8 mouse cellular contexts compared by ENCODE assay signal in genomic region chr4:89137542-89138360, GRCm38 (mm10). TPM values are rescaled to one million over a fixed set of nuclear protein-coding genes. Genes with fewer than 3 reads are reported as not detected.
DNase-seq lines count a peak whose midpoint lies in the region; ATAC-seq and TF ChIP-seq lines count a peak whose summit lies in the region.

No protein-coding gene starts in this region.

- peak overlapping the region; percentile 90 for H3K9ac ChIP-seq in embryonic facial prominence, embryonic 13.5 days
- H3K9ac ChIP-seq in heart, embryonic 16.5 days (ENCODE audit: low read length) = peak overlapping the region; percentile 86

- WGBS in embryonic facial prominence, embryonic 13.5 days = 1% methylated on average over 36 of the region's 36 CpGs
- under 1% methylated on average over 36 of the region's 36 CpGs for WGBS in heart, embryonic 16.5 days
- WGBS in spleen, adult 2 months = 1% methylated on average over 36 of the region's 36 CpGs

- no peaks in the 10 kb centered on the region for H3K36me3 ChIP-seq in embryonic facial prominence, embryonic 13.5 days
- no peaks in the 10 kb centered on the region for H3K36me3 ChIP-seq in heart, embryonic 16.5 days (ENCODE audit: control insufficient read depth, insufficient read depth)
- H3K36me3 ChIP-seq in spleen, adult 2 months (ENCODE audit: control insufficient read depth, insufficient read depth, low read length) = no peaks in the 10 kb centered on the region

- peak; percentile 66 for ATAC-seq in embryonic facial prominence, embryonic 13.5 days (ENCODE audit: insufficient number of reproducible peaks, insufficient read depth, low FRiP score, low TSS enrichment, low read depth)
- ATAC-seq in heart, embryonic 16.5 days (replicated peaks; ENCODE audit: extremely low read depth, insufficient read depth, low FRiP score) = peak; percentile 75

- H3K27ac ChIP-seq in embryonic facial prominence, embryonic 13.5 days = peak overlapping the region; percentile 93
- peak overlapping the region; percentile 89 for H3K27ac ChIP-seq in heart, embryonic 16.5 days (ENCODE audit: low read length)
- H3K27ac ChIP-seq in spleen, adult 2 months (ENCODE audit: insufficient read depth, low read length) = peak overlapping the region; percentile 76

- H3K4me2 ChIP-seq in embryonic facial prominence, embryonic 13.5 days = peak overlapping the region; percentile 61
- peak overlapping the region; percentile 73 for H3K4me2 ChIP-seq in heart, embryonic 16.5 days (ENCODE audit: low read depth, low read length)

- H3K4me1 ChIP-seq in embryonic facial prominence, embryonic 13.5 days = peaks cover 38% of the 10 kb centered on the region
- H3K4me1 ChIP-seq in heart, embryonic 16.5 days (ENCODE audit: control insufficient read depth, insufficient read depth, low read length) = peaks cover 44% of the 10 kb centered on the region
- H3K4me1 ChIP-seq in spleen, adult 2 months (ENCODE audit: control insufficient read depth, insufficient read depth, insufficient read length) = peaks cover 3% of the 10 kb centered on the region

- no peaks in the 10 kb centered on the region for H3K9me3 ChIP-seq in embryonic facial prominence, embryonic 13.5 days
- no peaks in the 10 kb centered on the region for H3K9me3 ChIP-seq in heart, embryonic 16.5 days (replicated peaks; ENCODE audit: control insufficient read depth, low read length)

- H3K27me3 ChIP-seq in embryonic facial prominence, embryonic 13.5 days = no peaks in the 10 kb centered on the region
- no peaks in the 10 kb centered on the region for H3K27me3 ChIP-seq in heart, embryonic 16.5 days (ENCODE audit: control insufficient read depth, insufficient read depth, low read length)
- H3K27me3 ChIP-seq in spleen, adult 2 months (ENCODE audit: control insufficient read depth, insufficient read depth, low read length) = no peaks in the 10 kb centered on the region

- H3K4me3 ChIP-seq in embryonic facial prominence, embryonic 13.5 days = peak overlapping the region; percentile 97
- H3K4me3 ChIP-seq in heart, embryonic 16.5 days (ENCODE audit: low read length) = peak overlapping the region; percentile 78
- peak overlapping the region; percentile 67 for H3K4me3 ChIP-seq in spleen, adult 2 months (ENCODE audit: extremely low read depth, insufficient read depth, insufficient read length)

- TF ChIP-seq CTCF in spleen, adult 2 months (IDR thresholded peaks at IDR 0.05; ENCODE audit: extremely low read depth, insufficient read depth, insufficient read length, insufficient replicate concordance) = no peak

- DNase-seq in adrenal gland, adult (ENCODE audit: inconsistent age in 2 of 2, low spot score in 1 of 2) = peak; percentile 56 to 87
- DNase-seq in adrenal gland, postnatal 4 days (ENCODE audit: low spot score in 2 of 2) = no peak
- DNase-seq in Muller cell, postnatal 12 days (ENCODE audit: inconsistent ontology term) = peak; percentile 48
- peak; percentile 68 for DNase-seq in kidney, postnatal 10 days
- DNase-seq in lung, postnatal 14 days = peak; percentile 49
- DNase-seq in spleen, adult 2 months (ENCODE audit: low read depth in 1 of 2, low spot score in 2 of 2) = peak; percentile 61 to 63

- TF ChIP-seq POLR2A in spleen, adult 2 months (IDR thresholded peaks at IDR 0.05; ENCODE audit: low read depth, low read length) = no peak

RNA-seq across cellular contexts. Expression of gene Mtap, which starts 0.8 kb away (rescaled TPM):
- total RNA-seq in adrenal gland, postnatal 4 days (2021) = 10 to 100 TPM; 38.8 to 40.7 TPM
- 91.0 and 95.2 TPM in 2 replicates for polyA plus RNA-seq in embryonic facial prominence, embryonic 13.5 days (2015; fragmentation: Nextera tagmentation; extraction: Ambion mirVana)
- polyA plus RNA-seq in heart, embryonic 16.5 days (2015; fragmentation: Nextera tagmentation; extraction: Ambion mirVana) = 50.6 and 61.8 TPM in 2 replicates
- 2.7 and 3.7 TPM in 2 replicates for polyA plus RNA-seq in spleen, adult 2 months (2012; rRNA removed)

Comparison
In these comparisons a context has a peak if more than half of its experiments do, and no peak if none do; other contexts are left out.
1. DNase-seq: peak in adrenal gland, adult (2 of 2), Muller cell, postnatal 12 days (single experiment), kidney, postnatal 10 days (single experiment), lung, postnatal 14 days (single experiment) and spleen, adult 2 months (2 of 2); none in adrenal gland, postnatal 4 days (0 of 2).
2. RNA of gene Mtap, which starts 0.8 kb away (polyA plus RNA-seq): 91.0 to 95.2 TPM in embryonic facial prominence, embryonic 13.5 days and 50.6 to 61.8 TPM in heart, embryonic 16.5 days; 2.7 to 3.7 TPM in spleen, adult 2 months; every median in the first group is over 10 times any median in the second.
3. Peak in every context shown above with its lines, with median percentiles within 50 percentile points of each other: H3K27ac ChIP-seq and H3K4me3 ChIP-seq.